ENCODE assay signal across 9 mouse cellular contexts in the genomic region with DNA sequence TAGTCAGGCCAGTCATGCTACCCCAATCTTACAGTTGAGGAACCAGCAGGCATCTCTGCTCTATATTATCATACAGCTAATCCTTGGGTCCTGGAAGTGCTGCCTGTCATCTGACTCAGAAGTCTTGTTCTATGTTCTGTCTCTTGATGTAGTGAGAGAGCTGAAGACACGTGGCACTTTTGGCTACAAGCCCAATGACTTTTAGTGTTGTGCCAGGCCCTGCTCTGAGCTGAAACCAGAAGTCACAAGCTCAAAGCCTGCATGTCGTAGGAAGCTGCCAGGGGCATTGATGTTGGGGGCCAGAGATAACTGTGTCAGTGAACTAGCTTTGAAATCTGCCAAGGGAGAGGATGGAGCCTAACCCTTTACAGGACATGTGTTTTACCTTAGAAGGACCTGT.
DNase-seq lines count a peak whose midpoint lies in the region; ATAC-seq lines count a peak whose summit lies in the region.
"Had no signal": no experiment of that assay in that cellular context is flagged by ENCODE, and none has a peak within 500 bp of the region (broad histone marks: within the 10 kb centered on the region; RNA-seq: fewer than 3 reads in every experiment).

No protein-coding gene starts in this region.

- ATAC-seq in embryonic facial prominence, embryonic 14.5 days (ENCODE audit: low read depth), result no peak
- ATAC-seq in monocyte, adult 5-6 weeks (replicated peaks; ENCODE audit: insufficient number of reproducible peaks, low FRiP score, low TSS enrichment, poor library complexity, severe bottlenecking), result 0 out of 2 replicates have a peak, but pooled peaks have one; percentile 34

- no peak overlapping the region for H3K4me3 ChIP-seq in embryonic facial prominence, embryonic 14.5 days (ENCODE audit: low read depth, low read length)
- H3K4me3 ChIP-seq in embryonic facial prominence, embryonic 10.5 days, result no peak overlapping the region

- WGBS in embryonic facial prominence, embryonic 14.5 days, result 29% methylated on average over 2 of the region's 2 CpGs
- 79% methylated on average over 2 of the region's 2 CpGs for WGBS in embryonic facial prominence, embryonic 10.5 days

- H3K4me1 ChIP-seq in embryonic facial prominence, embryonic 14.5 days (ENCODE audit: control insufficient read depth, insufficient read depth, low read length), result no peaks in the 10 kb centered on the region; the same call in 1 of the 2 replicates
- peaks cover 13% of the 10 kb centered on the region for H3K4me1 ChIP-seq in embryonic facial prominence, embryonic 10.5 days

- no peak overlapping the region for H3K9ac ChIP-seq in embryonic facial prominence, embryonic 14.5 days (ENCODE audit: low read depth, low read length)

- no peak overlapping the region for H3K4me2 ChIP-seq in embryonic facial prominence, embryonic 14.5 days (ENCODE audit: low read depth, low read length)

- H3K27me3 ChIP-seq in embryonic facial prominence, embryonic 14.5 days (replicated peaks; ENCODE audit: control insufficient read depth, insufficient read depth, low read length), result no peaks in the 10 kb centered on the region
- H3K27me3 ChIP-seq in embryonic facial prominence, embryonic 10.5 days (replicated peaks; ENCODE audit: low read depth, poor library complexity, severe bottlenecking), result no peaks in the 10 kb centered on the region
- H3K27me3 ChIP-seq: CH12.LX had no signal

- H3K36me3 ChIP-seq in embryonic facial prominence, embryonic 14.5 days (ENCODE audit: control insufficient read depth, insufficient read depth, low read length), result no peaks in the 10 kb centered on the region
- no peaks in the 10 kb centered on the region for H3K36me3 ChIP-seq in embryonic facial prominence, embryonic 10.5 days (replicated peaks)

- no peaks in the 10 kb centered on the region for H3K9me3 ChIP-seq in embryonic facial prominence, embryonic 14.5 days (ENCODE audit: control insufficient read depth, low read length)
- no peaks in the 10 kb centered on the region for H3K9me3 ChIP-seq in embryonic facial prominence, embryonic 10.5 days

- peak; percentile 32 for DNase-seq in embryonic facial prominence, embryonic 14.5 days (ENCODE audit: low spot score)
- DNase-seq in embryonic facial prominence, embryonic 10.5 days (ENCODE audit: low spot score), result no peak
- peak; percentile 16 for DNase-seq in lung, postnatal 36 days
- DNase-seq in lung, postnatal 4 days, result no peak
- peak; percentile 25 for DNase-seq in adrenal gland, postnatal 25 days
- DNase-seq in urinary bladder, postnatal 10 days (ENCODE audit: low spot score), result no peak
- no peak for DNase-seq in left cerebral cortex, adult 9 months (ENCODE audit: low spot score in 2 of 2)

- H3K27ac ChIP-seq in embryonic facial prominence, embryonic 14.5 days (replicated peaks; ENCODE audit: low read depth, low read length), result no peak overlapping the region
- H3K27ac ChIP-seq in embryonic facial prominence, embryonic 10.5 days (replicated peaks), result no peak overlapping the region

Comparison
In these comparisons a context has a peak if more than half of its experiments do, and no peak if none do; other contexts are left out.
1. DNase-seq: peak in embryonic facial prominence, embryonic 14.5 days (single experiment), lung, postnatal 36 days (single experiment) and adrenal gland, postnatal 25 days (single experiment); none in embryonic facial prominence, embryonic 10.5 days (single experiment), lung, postnatal 4 days (0 of 2), urinary bladder, postnatal 10 days (single experiment) and left cerebral cortex, adult 9 months (0 of 2).